Mouse (Mus musculus) heart, embryonic 12.5 days (tissue): ENCODE data around the gene Ccdc3. TPM values are rescaled to one million over a fixed set of nuclear protein-coding genes. Genes with fewer than 3 reads are reported as not detected.
A peak's percentile ranks its signal among the peaks of the same experiment; 100 is the strongest.

Experiments
- ATAC-seq: fragments of 200-750 bp; cut with Nextera tagmentation; 2 replicates; pipeline ENCODE4 v1.8.0; 2017; ENCODE audit warnings: moderate TSS enrichment, moderate library complexity; ENCODE audit not compliant: insufficient number of reproducible peaks, low FRiP score
- H3K27ac ChIP-seq: fragments of 300-500 bp; sonication (generic); 2 replicates; pipeline ENCODE4 v1.5.1; 2016; ENCODE audit warnings: mild to moderate bottlenecking, moderate library complexity; ENCODE audit not compliant: poor library complexity, severe bottlenecking
- H3K27me3 ChIP-seq: fragments of 300-500 bp; sonication (generic); replicated peaks from 2 replicates; pipeline ENCODE4 v1.6.1; 2016; ENCODE audit warnings: mild to moderate bottlenecking, moderate library complexity
- H3K36me3 ChIP-seq: fragments of 300-500 bp; sonication (generic); 2 replicates; pipeline ENCODE4 v1.6.1; 2016; ENCODE audit warnings: mild to moderate bottlenecking, moderate library complexity
- H3K4me1 ChIP-seq: fragments of 300-500 bp; sonication (generic); replicated peaks from 2 replicates; pipeline ENCODE4 v1.6.1; 2016; ENCODE audit warnings: mild to moderate bottlenecking
- H3K4me2 ChIP-seq: fragments of 300-500 bp; sonication (generic); 2 replicates; pipeline ENCODE4 v1.6.1; 2016; ENCODE audit warnings: mild to moderate bottlenecking, moderate library complexity
- H3K4me3 ChIP-seq: fragments of 300-500 bp; sonication (generic); 2 replicates; pipeline ENCODE4 v1.5.1; 2016; ENCODE audit warnings: mild to moderate bottlenecking
- H3K9ac ChIP-seq: fragments of 300-500 bp; sonication (generic); 2 replicates; pipeline ENCODE4 v1.6.1; 2016; ENCODE audit warnings: mild to moderate bottlenecking, moderate library complexity
- H3K9me3 ChIP-seq: fragments of 300-500 bp; sonication (generic); replicated peaks from 2 replicates; pipeline ENCODE4 v1.6.1; 2016; ENCODE audit warnings: mild to moderate bottlenecking, moderate library complexity
- WGBS: fragments of 180-500 bp; shearing (Covaris S2); methylation state at CpG from one replicate; pipeline ENCODE4 v1.1.7; 2016; 5-methylcytosine and 5-hydroxymethylcytosine counted together
- polyA plus RNA-seq: library from polyadenylated mRNA; unstranded; fragments of >200 nt; fragmentation: Nextera tagmentation; extraction: Ambion mirVana; gene quantifications from 2 replicates; pipeline ENCODE4 v1.2.1, GENCODE M21; 2016

The Ccdc3 gene
- polyA plus RNA-seq, 1 experiment from 2014 or later: 14.2 TPM

DNA sequence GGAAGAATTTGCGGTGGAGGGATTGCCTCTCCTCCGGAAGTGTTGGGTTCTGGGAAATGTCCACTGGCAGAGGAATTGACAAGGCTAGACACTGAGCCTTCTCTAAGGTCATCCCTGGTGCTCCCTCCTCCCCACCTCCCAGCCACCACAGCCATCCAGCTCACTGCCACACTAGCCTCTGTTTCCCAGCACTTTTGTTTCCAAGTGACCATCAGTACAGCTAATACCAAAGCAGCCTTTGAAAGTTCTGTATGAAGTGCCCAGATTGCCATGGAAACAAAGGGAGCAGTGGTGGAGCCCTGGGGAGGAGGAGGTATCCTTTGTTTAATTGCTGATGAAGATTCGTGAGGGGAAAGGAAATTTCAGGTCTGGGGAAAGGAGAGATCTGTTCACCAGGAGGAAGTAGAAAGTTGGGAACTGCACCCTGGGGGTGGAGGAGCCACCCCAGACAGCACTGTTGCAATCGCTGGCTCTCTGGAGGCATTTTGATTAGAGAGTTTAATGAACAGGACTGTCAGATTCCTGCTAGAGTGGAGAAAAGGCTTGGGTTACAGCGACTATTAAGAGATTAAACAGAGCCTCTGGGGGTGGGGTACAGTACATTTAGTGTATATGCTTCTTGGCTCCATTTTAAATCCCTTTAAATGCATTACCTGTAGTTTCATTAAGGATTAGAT lies 20.6 kb upstream of the Ccdc3 start:
- Histone ChIP-seq H3K9ac (no peak overlapping the region), H3K9me3 (no peaks in the 10 kb centered on the region), H3K27me3 (no peaks in the 10 kb centered on the region), H3K4me1 (peaks cover 16% of the 10 kb centered on the region), H3K27ac (peak overlapping the region; percentile 40; the same call in 1 of the 2 replicates), H3K4me3 (no peak overlapping the region), H3K36me3 (no peaks in the 10 kb centered on the region), H3K4me2 (no peak overlapping the region)
- 17% methylated on average over 5 of the region's 5 CpGs for WGBS
- no peak for ATAC-seq

DNA sequence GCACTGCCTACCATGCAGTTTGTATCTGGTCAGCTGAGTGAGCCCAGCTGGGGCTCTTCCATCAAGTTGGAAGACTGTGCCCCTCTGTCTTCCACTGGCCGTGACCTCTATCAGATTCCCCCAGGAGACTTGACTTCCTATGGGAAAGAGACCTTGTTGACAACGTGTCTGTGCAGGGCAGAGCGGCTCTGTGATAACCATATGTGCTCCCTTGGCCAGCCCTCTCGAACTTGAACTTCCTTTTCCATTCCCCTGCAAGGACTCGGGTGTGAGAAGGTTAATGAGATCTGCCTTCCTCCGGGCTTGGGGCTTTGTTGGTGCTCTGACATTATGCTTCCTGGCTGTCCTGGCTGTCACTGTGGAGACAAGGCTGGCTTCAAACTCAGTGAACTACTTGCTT lies 12.1 kb upstream of the Ccdc3 start:
- no peak overlapping the region for H3K9ac ChIP-seq
- H3K27me3 ChIP-seq: no peaks in the 10 kb centered on the region
- no peaks in the 10 kb centered on the region for H3K36me3 ChIP-seq
- no peak overlapping the region; the same call in 1 of the 2 replicates for H3K4me2 ChIP-seq
- 5% methylated on average over 6 of the region's 6 CpGs for WGBS
- ATAC-seq: peak; percentile 79
- no peak overlapping the region for H3K4me3 ChIP-seq
- no peaks in the 10 kb centered on the region for H3K9me3 ChIP-seq
- peak overlapping the region; percentile 63 for H3K27ac ChIP-seq
- H3K4me1 ChIP-seq: peaks cover 27% of the 10 kb centered on the region

GRCm38 (mm10) chr2:5127369-5127768 lies 10.2 kb upstream of the Ccdc3 start:
- Histone ChIP-seq H3K27ac (no peak overlapping the region; the same call in 1 of the 2 replicates), H3K4me3 (no peak overlapping the region), H3K36me3 (no peaks in the 10 kb centered on the region), H3K27me3 (no peaks in the 10 kb centered on the region), H3K9me3 (no peaks in the 10 kb centered on the region), H3K9ac (no peak overlapping the region), H3K4me1 (peaks cover 27% of the 10 kb centered on the region), H3K4me2 (no peak overlapping the region)
- no peak for ATAC-seq
- 55% methylated on average over 5 of the region's 5 CpGs for WGBS

DNA sequence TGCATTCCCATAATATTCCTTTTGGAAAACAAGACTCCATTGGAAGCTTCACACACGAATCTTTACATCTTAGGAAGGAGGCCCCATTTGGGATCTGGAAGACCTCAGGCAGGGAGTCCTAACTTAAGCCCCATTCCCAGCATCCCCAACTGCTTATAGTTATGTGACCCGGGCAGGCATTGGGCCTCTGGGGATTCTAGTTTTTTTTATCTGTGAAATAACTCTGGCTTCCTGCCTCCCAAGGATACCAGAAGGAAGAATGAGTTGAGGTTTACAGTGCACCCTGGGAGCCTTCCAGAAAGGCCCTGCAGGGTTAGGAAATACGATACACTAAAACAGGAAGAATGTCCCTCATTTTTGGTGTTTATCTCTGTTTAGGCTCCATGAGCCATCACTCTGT lies 8.5 kb upstream of the Ccdc3 start:
- 34% methylated on average over 3 of the region's 3 CpGs for WGBS

GRCm38 (mm10) chr2:5132046-5132445 lies 5.5 kb upstream of the Ccdc3 start:
- Histone ChIP-seq H3K4me2 (no peak overlapping the region), H3K9ac (no peak overlapping the region), H3K36me3 (no peaks in the 10 kb centered on the region), H3K27ac (no peak overlapping the region), H3K4me1 (peaks cover 16% of the 10 kb centered on the region), H3K4me3 (no peak overlapping the region), H3K27me3 (peaks cover 14% of the 10 kb centered on the region), H3K9me3 (0 out of 2 replicates have a peak, but pooled peaks cover 4% of the 10 kb centered on the region)
- no peak for ATAC-seq
- WGBS: 85% methylated on average over 4 of the region's 4 CpGs

More for the DNA sequence above, 8.5 kb upstream of the Ccdc3 start:
- no peak overlapping the region for H3K4me2 ChIP-seq
- no peaks in the 10 kb centered on the region for H3K36me3 ChIP-seq
- H3K27me3 ChIP-seq: no peaks in the 10 kb centered on the region
- peak overlapping the region; percentile 30; the same call in 1 of the 2 replicates for H3K27ac ChIP-seq
- H3K9me3 ChIP-seq: 0 out of 2 replicates have a peak, but pooled peaks cover 4% of the 10 kb centered on the region
- ATAC-seq: 0 out of 2 replicates have a peak, but pooled peaks have one; percentile 22
- no peak overlapping the region for H3K4me3 ChIP-seq
- H3K4me1 ChIP-seq: peaks cover 27% of the 10 kb centered on the region
- H3K9ac ChIP-seq: no peak overlapping the region

DNA sequence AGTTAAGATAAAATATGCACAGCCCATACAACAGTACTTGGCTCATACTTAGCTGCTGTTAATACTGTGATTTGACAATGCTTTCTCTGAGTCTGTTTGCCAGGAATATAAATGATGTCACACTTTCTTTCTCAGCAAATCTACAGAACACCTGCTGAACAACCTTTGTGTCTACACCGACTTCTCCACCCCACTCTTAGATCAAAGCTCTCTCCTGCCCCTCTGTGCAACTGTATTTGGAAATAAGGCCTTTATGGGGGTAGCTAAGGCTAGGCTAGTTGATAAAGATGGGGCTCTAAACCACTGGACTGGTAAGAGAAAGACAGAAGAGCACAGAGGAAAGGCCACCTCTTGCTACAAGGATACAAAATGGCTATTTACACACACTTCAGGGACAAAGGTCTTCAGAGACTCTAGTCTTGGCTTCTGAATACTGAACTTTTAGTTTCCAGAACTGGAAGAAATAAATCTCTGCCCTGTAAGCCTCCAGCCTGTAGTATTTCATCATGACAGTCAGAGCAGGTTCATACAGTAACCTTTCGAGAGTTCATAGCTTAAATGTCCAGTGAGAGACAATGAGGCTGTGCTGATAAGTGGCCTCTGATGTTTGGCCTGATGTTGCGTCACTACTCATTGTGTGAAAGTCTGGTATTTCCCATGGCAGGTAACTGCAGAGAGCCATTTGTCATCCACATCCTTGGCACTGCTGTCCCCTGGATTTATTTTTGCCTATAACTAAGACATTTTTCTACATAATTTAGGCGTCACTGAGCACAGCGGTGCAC lies 2.4 kb upstream of the Ccdc3 start:
- ATAC-seq: no peak
- Histone ChIP-seq H3K27me3 (peaks cover 41% of the 10 kb centered on the region), H3K9me3 (0 out of 2 replicates have a peak, but pooled peaks cover 4% of the 10 kb centered on the region), H3K9ac (no peak overlapping the region), H3K4me2 (no peak overlapping the region), H3K4me3 (no peak overlapping the region), H3K27ac (no peak overlapping the region), H3K4me1 (peaks cover 11% of the 10 kb centered on the region), H3K36me3 (no peaks in the 10 kb centered on the region)
- WGBS: 67% methylated on average over 5 of the region's 5 CpGs

DNA sequence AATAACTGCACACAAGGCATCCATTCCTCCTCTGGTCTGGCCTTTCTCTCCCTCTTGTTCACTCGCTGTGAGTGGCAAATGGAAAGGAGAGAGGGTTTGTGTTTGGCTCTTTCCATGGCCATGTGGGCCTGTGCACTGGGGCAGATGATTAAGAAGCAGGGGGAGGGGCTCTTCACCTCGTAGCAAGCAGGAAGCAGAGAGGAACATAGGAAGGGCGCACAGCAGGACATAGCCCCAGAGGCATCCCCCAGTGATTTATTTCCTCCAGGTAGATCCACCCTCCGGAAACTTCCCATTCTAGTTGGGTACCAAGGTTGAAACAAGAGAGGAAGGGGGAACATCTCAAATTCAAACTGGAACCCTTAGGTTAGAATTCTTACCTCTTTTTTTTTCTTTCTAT lies 2.4 kb downstream of the Ccdc3 start:
- Histone ChIP-seq H3K4me2 (no peak overlapping the region), H3K9me3 (no peaks in the 10 kb centered on the region), H3K4me3 (no peak overlapping the region), H3K27ac (no peak overlapping the region), H3K36me3 (no peaks in the 10 kb centered on the region), H3K27me3 (peaks cover 41% of the 10 kb centered on the region), H3K9ac (no peak overlapping the region), H3K4me1 (peaks cover 11% of the 10 kb centered on the region)
- no peak for ATAC-seq
- 45% methylated on average over 4 of the region's 4 CpGs for WGBS

DNA sequence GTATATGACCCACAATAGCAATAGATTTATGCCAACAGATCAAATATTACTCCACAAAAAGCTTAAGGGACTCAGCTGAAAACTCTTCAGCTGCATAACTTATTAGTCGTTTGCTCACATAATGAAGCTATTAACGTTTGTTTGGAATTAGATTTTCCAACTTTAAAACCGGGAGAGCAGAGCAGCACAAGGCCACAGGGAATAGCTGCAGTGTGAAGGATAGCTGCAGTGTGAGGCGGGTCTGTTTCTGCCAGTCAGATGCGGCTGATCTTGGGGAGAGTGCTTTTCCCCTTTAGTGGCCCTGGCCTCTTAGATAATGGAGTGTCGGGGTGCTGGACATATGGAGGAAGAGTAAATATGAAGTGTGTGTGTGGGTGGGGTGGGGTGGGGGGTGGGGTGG lies 6.9 kb downstream of the Ccdc3 start:
- no peak overlapping the region for H3K4me3 ChIP-seq
- no peak overlapping the region for H3K27ac ChIP-seq
- no peaks in the 10 kb centered on the region for H3K4me1 ChIP-seq
- H3K36me3 ChIP-seq: no peaks in the 10 kb centered on the region
- 56% methylated on average over 6 of the region's 6 CpGs for WGBS
- no peak overlapping the region for H3K9ac ChIP-seq
- no peak for ATAC-seq
- no peak overlapping the region for H3K4me2 ChIP-seq
- peaks cover 6% of the 10 kb centered on the region; the same call in 1 of the 2 replicates for H3K27me3 ChIP-seq
- H3K9me3 ChIP-seq: no peaks in the 10 kb centered on the region

- no peak overlapping the region for H3K4me2 ChIP-seq
- H3K36me3 ChIP-seq: no peaks in the 10 kb centered on the region
- 67% methylated on average over 2 of the region's 2 CpGs for WGBS
- no peaks in the 10 kb centered on the region for H3K27me3 ChIP-seq
- no peak overlapping the region for H3K9ac ChIP-seq
- no peak overlapping the region for H3K4me3 ChIP-seq
- no peaks in the 10 kb centered on the region for H3K4me1 ChIP-seq
- no peak overlapping the region for H3K27ac ChIP-seq
- no peaks in the 10 kb centered on the region for H3K9me3 ChIP-seq
- no peak for ATAC-seq
These were observed 10.3 kb downstream of the Ccdc3 start for GRCm38 (mm10) chr2:5147907-5148306.

DNA sequence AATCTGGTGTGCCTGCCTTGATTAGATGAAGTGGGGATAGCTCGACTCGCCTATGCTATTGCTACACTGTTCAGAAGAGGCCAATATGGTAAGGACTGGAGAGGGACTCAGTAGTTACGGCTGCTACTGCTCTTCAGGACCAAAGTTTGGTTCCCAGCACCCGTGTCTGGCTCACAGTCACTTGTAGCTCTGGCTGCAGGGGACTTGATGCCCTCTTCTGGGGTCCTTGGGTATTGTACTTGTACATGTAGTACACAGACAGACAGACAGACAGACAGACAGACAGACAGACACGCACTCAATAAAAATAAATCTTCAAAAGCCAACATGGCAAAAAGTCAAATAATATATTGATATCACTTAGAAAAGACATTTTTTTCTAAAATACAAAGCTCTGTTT lies 17.1 kb downstream of the Ccdc3 start:
- 86% methylated on average over 5 of the region's 5 CpGs for WGBS
- H3K4me1 ChIP-seq: no peaks in the 10 kb centered on the region
- no peak overlapping the region for H3K27ac ChIP-seq
- H3K4me2 ChIP-seq: no peak overlapping the region
- no peak for ATAC-seq
- no peak overlapping the region for H3K9ac ChIP-seq
- 0 out of 2 replicates have a peak, but pooled peaks cover 2% of the 10 kb centered on the region for H3K9me3 ChIP-seq
- no peak overlapping the region for H3K4me3 ChIP-seq
- no peaks in the 10 kb centered on the region for H3K36me3 ChIP-seq
- no peaks in the 10 kb centered on the region for H3K27me3 ChIP-seq

DNA sequence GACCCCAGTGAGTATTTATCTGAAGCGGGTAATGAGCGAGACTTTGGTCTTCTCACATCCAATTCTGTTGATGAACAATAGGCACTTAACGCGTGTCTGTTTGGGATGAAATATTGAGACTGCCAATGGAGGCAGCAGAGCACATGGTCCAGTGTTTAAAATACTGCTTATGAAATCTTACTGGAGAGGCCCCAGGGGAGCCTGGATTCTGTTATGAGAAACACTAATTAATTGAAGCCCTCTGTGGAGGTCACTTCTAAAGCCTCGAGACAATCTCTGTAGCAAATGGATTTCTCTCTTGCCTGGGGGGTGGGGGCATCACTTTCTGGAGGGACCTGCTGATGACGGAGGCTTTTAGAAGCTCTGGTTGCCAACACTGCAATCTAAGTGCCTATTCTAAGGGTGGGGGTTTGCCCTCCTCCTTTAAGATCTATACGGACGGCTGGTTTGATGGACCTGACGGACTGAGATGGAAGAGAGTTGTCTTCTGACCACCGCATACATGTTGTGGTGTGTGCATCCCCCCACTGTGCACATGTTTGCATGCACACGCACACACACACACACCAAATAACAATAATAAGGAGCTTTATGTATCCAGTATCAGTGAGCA lies 22.8 kb downstream of the Ccdc3 start:
- 81% methylated on average over 11 of the region's 11 CpGs for WGBS
- Histone ChIP-seq H3K9me3 (no peaks in the 10 kb centered on the region), H3K4me1 (peaks cover 14% of the 10 kb centered on the region), H3K4me3 (no peak overlapping the region), H3K36me3 (no peaks in the 10 kb centered on the region), H3K27me3 (no peaks in the 10 kb centered on the region), H3K27ac (no peak overlapping the region), H3K9ac (no peak overlapping the region), H3K4me2 (no peak overlapping the region)
- no peak for ATAC-seq
